Mouse (Mus musculus) left cerebral cortex, postnatal 25 days (tissue): ENCODE data around the gene Rhobtb1. TPM values are rescaled to one million over a fixed set of nuclear protein-coding genes. Genes with fewer than 3 reads are reported as not detected.

Source experiments
- DNase-seq, 2 experiments: peaks; one replicate each; pipeline ENCODE4 v3.0.0; 2022; ENCODE audit warnings: low spot score in 2 of 2, mixed read lengths in 1 of 2
- intact Hi-C: fragments of 180-260 bp; cut with DNase I; formaldehyde crosslinking; loops from one replicate; pipeline ENCODE4 v1.15.1; 2025
- total RNA-seq, 2 experiments: library from RNA; stranded (reverse); gene quantifications; 2 replicates each; pipeline ENCODE4 v1.2.3; 2021

Rhobtb1 gene
- total RNA-seq, 2 experiments from 2014 or later: 6.3 to 6.7 TPM

DNA sequence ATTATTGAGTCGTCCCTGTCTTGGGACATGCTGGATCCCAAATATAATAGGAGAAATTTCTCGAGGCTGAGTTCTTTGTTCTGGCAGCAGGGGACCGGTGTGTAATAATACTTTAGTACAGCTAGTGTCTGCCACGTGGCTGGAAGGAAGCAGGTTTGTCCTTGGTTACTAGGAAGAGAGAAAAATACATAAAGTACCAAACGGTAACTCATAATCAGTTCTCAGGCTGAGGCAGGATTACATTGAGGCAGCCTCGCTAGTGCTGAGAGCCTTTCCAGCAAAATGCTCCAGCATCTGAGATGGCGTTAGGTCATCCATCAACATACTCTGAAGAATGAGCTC lies 183.9 kb downstream of the Rhobtb1 start:
- intact Hi-C loops: no loop called here
- DNase-seq: peak; percentile 8 to 18

DNA sequence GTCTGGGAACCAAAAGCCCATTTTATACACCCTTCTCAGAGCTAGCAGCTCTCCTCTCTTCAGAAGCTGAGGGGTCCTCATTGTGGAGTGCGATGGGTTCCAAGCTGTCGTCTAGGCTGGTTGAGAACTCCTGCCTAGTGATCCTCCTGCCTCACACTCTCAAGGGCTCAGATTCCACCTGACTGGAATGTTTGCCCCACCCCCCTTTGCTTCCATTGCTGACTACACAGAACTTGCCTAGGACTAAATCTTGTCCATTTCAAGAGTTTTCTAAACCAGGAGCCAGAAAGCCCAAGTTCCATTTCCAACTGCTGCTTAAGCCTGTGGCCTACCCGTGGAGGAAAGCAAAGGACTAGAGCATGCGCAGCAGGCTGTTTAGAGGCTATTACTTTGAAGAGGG lies 184.4 kb downstream of the Rhobtb1 start:
- no peak for DNase-seq
- intact Hi-C loops: no loop called here

DNA sequence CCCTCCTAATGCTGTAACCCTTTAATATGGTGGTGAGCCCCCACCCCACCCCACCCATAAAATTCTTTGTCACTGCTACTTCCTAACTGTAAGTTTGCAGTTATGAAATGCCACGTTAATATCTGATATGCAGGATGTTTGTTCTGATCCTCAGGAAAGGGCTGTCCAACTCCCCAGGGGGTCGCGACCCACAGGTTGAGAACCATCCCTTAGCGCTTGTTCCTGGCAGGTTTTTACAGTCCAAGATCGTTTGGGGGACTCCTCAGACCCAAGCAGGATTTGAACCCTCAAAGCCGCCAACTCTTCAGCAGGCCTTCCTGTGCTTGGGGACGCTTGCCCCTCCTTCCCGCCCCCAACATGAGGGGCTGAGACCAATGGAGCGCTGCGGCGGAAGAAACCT lies 185.0 kb downstream of the Rhobtb1 start:
- no peak for DNase-seq
- intact Hi-C loops: no loop called here

GRCm38 (mm10) chr10:69340001-69340400 lies 188.8 kb downstream of the Rhobtb1 start:
- intact Hi-C loops: no loop called here
- no peak for DNase-seq

Other genes starting within 250 kb of the Rhobtb1 start
- 1 to 10 TPM; 3.6 to 4.0 TPM for gene A930033H14Rik, start 61.7 kb downstream of the Rhobtb1 start, total RNA-seq
- under 1 TPM; 0.73 to 0.87 TPM for gene Cdk1, start 201.5 kb downstream of the Rhobtb1 start, total RNA-seq
- gene Ank3, start 247.3 kb downstream of the Rhobtb1 start, total RNA-seq: 100 to 1,000 TPM; 497 to 550 TPM